Mouse (Mus musculus) layer of hippocampus, adult 18-20 months (tissue): ENCODE measurements around the gene Rcc1. TPM values are rescaled to one million over a fixed set of nuclear protein-coding genes. Genes with fewer than 3 reads are reported as not detected.
"Not testable (repeated sequence)": the region's sequence is repeated elsewhere in the genome, so short reads cannot be mapped to it uniquely, and the experiment has no call there.

Source experiments
- DNase-seq, 2 experiments: peaks; one replicate each; pipeline ENCODE4 v3.0.0; 2022; ENCODE audit warnings: low spot score in 2 of 2
- total RNA-seq, 2 experiments: library from RNA; stranded (reverse); gene quantifications; 2 replicates each; pipeline ENCODE4 v1.2.3; 2021

The Rcc1 gene
- total RNA-seq, 2 experiments from 2014 or later, result 9.8 to 12.3 TPM

- DNase-seq, result not testable (repeated sequence)
Observed at GRCm38 (mm10) chr4:132288840-132289239, 64.6 kb downstream of the Rcc1 start.

Other genes starting within 250 kb of the Rcc1 start
- gene Oprd1, start 209.1 kb downstream of the Rcc1 start, total RNA-seq, result 10 to 100 TPM; 11.3 to 12.2 TPM
- 10 to 100 TPM; 48.5 to 48.6 TPM for gene Ythdf2, start 141.3 kb downstream of the Rcc1 start, total RNA-seq
- gene Gmeb1, start 92.0 kb downstream of the Rcc1 start, total RNA-seq, result 10 to 100 TPM; 21.4 to 23.4 TPM
- gene Taf12, start 79.2 kb downstream of the Rcc1 start, total RNA-seq, result 10 to 100 TPM; 25.1 to 26.7 TPM
- gene Rab42, start 50.2 kb downstream of the Rcc1 start, total RNA-seq, result 1 to 10 TPM; 1.2 to 2.5 TPM
- gene Trnau1ap, start 24.1 kb downstream of the Rcc1 start, total RNA-seq, result 10 to 100 TPM; 21.9 to 22.0 TPM
- 10 to 100 TPM; 10.7 to 12.4 TPM for gene Phactr4, start 68.9 kb upstream of the Rcc1 start, total RNA-seq
- 1 to 10 TPM; 7.9 to 9.7 TPM for gene Med18, start 110.3 kb upstream of the Rcc1 start, total RNA-seq
- gene Sesn2, start 156.9 kb upstream of the Rcc1 start, total RNA-seq, result 10 to 100 TPM; 14.4 to 16.8 TPM
- gene Atpif1, start 180.1 kb upstream of the Rcc1 start, total RNA-seq, result 100 to 1,000 TPM; 426 to 434 TPM
- 10 to 100 TPM; 87.9 to 92.5 TPM for gene Dnajc8, start 181.9 kb upstream of the Rcc1 start, total RNA-seq
- 1 to 10 TPM; 1.3 to 1.5 TPM for gene Ptafr, start 210.5 kb upstream of the Rcc1 start, total RNA-seq